Mouse (Mus musculus) embryonic facial prominence, embryonic 14.5 days (tissue): ENCODE measurements around the gene Prpsap2. TPM values are rescaled to one million over a fixed set of nuclear protein-coding genes. Genes with fewer than 3 reads are reported as not detected.

Source experiments
- ATAC-seq: fragments of 200-750 bp; cut with Nextera tagmentation; 2 replicates; pipeline ENCODE4 v1.8.0; 2017; ENCODE audit warnings: low read depth, moderate number of reproducible peaks, moderate TSS enrichment
- DNase-seq: peaks from one replicate; pipeline ENCODE4 v3.0.0-alpha.2; 2015; ENCODE audit warnings: low spot score
- H3K27ac ChIP-seq: fragments of 300-500 bp; sonication (generic); replicated peaks from 2 replicates; pipeline ENCODE4 v1.5.1; 2014; ENCODE audit warnings: low read depth, mild to moderate bottlenecking, low read length, moderate library complexity
- H3K27me3 ChIP-seq: fragments of 300-500 bp; sonication (generic); replicated peaks from 2 replicates; pipeline ENCODE4 v1.6.1; 2014; ENCODE audit warnings: low read length; ENCODE audit not compliant: control insufficient read depth, insufficient read depth
- H3K36me3 ChIP-seq: fragments of 300-500 bp; sonication (generic); 2 replicates; pipeline ENCODE4 v1.6.1; 2014; ENCODE audit warnings: low read length, mixed read lengths; ENCODE audit not compliant: control insufficient read depth, insufficient read depth
- H3K4me1 ChIP-seq: fragments of 300-500 bp; sonication (generic); 2 replicates; pipeline ENCODE4 v1.6.1; 2014; ENCODE audit warnings: antibody characterized with exemption, low read length; ENCODE audit not compliant: control insufficient read depth, insufficient read depth
- H3K4me2 ChIP-seq: fragments of 300-500 bp; sonication (generic); 2 replicates; pipeline ENCODE4 v1.6.1; 2014; ENCODE audit warnings: low read depth, mild to moderate bottlenecking, low read length, moderate library complexity, mixed read lengths
- H3K4me3 ChIP-seq: fragments of 300-500 bp; sonication (generic); 2 replicates; pipeline ENCODE4 v1.5.1; 2014; ENCODE audit warnings: low read depth, mild to moderate bottlenecking, low read length
- H3K9ac ChIP-seq: fragments of 300-500 bp; sonication (generic); 2 replicates; pipeline ENCODE4 v1.6.1; 2014; ENCODE audit warnings: low read depth, mild to moderate bottlenecking, low read length, moderate library complexity, mixed read lengths
- H3K9me3 ChIP-seq: fragments of 300-500 bp; sonication (generic); 2 replicates; pipeline ENCODE4 v1.6.1; 2016; ENCODE audit warnings: low read length; ENCODE audit not compliant: control insufficient read depth
- WGBS: fragments of 180-500 bp; shearing (Covaris S2); extraction: QIAGEN DNeasy Blood & Tissue Kit; methylation state at CpG from one replicate; pipeline ENCODE4 v1.1.7; 2014; 5-methylcytosine and 5-hydroxymethylcytosine counted together
- polyA plus RNA-seq: library from polyadenylated mRNA; unstranded; fragments of >200 nt; fragmentation: Nextera tagmentation; extraction: Ambion mirVana; gene quantifications from 2 replicates; pipeline ENCODE4 v1.2.1, GENCODE M21; 2014

Prpsap2 gene
- polyA plus RNA-seq, 1 experiment from 2014 or later, result 24.2 TPM

DNA sequence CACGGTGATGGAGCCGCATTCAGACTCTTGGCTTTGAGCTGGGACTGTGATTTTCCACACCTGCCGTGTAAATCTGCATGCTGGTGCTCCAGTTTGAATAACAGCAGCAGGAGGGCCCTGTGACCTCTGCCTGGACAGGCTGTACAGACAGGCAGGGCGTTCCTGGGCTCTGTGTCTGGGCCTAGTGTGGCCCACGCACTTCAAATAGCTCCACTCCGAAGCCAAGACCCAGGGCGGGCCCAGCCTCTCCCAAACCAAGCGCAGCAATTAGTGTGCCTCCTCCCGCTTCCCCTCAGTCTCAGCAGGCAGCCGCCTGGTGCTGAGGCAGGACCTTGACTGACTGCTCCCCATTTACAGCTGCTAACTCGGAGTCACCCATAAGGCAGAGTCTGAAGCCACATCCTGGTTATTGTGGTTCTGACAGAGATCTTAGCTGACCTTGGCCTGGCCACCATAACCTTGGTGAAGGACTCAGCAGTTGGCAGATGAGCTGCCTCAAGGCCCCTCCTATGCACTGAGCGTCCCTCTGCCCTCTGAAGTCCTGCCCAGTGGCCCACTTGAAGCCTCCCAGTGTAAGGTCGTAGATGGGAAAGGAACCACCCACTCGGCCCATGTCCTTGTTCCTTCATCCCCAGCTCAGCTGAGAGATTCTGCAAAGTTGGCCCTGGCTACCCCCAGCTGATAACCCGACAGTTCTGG, 48.6 kb downstream of the Prpsap2 start:
- no peak overlapping the region for H3K27ac ChIP-seq
- H3K9me3 ChIP-seq, result no peaks in the 10 kb centered on the region
- no peak overlapping the region for H3K4me2 ChIP-seq
- no peak overlapping the region for H3K4me3 ChIP-seq
- 62% methylated on average over 15 of the region's 15 CpGs for WGBS
- no peak overlapping the region for H3K9ac ChIP-seq
- no peaks in the 10 kb centered on the region for H3K4me1 ChIP-seq
- ATAC-seq, result no peak
- H3K36me3 ChIP-seq, result no peaks in the 10 kb centered on the region
- DNase-seq, result no peak
- no peaks in the 10 kb centered on the region for H3K27me3 ChIP-seq

DNA sequence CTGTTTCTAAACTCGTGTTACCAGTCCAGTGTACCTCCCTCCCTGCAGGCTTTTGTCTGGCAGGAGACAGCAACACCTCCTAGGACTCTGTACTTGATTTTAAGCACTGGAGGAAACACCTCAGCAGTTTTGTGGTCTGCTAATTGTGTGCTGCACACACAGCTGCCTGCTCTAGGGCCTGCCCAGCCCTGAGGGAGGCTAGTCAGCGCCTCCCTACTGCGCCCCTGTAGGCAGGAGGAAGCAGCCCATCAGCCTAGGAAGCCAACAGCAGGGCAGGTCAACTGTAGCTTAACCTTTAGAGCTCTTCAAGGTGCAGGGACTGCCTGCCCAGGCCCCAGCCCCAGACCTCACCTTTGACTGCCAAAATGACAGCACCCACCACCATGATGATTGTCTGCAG, 53.0 kb downstream of the Prpsap2 start:
- DNase-seq (no peak), ATAC-seq (peak; percentile 44; the same call in 1 of the 2 replicates)
- Histone ChIP-seq H3K27me3 (no peaks in the 10 kb centered on the region), H3K27ac (no peak overlapping the region), H3K9me3 (no peaks in the 10 kb centered on the region), H3K4me2 (no peak overlapping the region), H3K4me3 (no peak overlapping the region), H3K4me1 (no peaks in the 10 kb centered on the region), H3K9ac (no peak overlapping the region), H3K36me3 (no peaks in the 10 kb centered on the region)
- 35% methylated on average over 3 of the region's 3 CpGs for WGBS

DNA sequence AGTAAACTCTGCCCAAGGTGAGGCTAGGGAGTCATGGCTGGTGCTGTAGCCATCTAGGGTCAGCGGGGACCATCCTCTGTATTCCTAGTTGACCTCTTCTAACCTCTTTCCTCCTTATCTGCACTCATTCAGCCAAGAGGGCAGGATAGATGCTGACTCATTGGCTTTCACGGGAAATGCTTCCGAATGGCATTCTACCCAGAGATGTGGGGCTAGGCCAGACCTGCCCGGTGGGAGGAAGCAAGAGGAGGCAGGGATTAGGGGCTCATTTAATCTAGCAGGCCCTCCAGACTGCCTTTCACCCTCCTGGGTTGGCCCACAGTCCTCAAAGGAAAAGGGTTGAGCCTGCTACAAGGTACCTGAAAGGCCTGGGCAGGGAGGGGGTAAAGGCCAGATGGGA, 55.7 kb downstream of the Prpsap2 start:
- Histone ChIP-seq H3K27ac (no peak overlapping the region), H3K4me1 (no peaks in the 10 kb centered on the region), H3K9ac (no peak overlapping the region), H3K4me3 (no peak overlapping the region), H3K27me3 (no peaks in the 10 kb centered on the region), H3K36me3 (no peaks in the 10 kb centered on the region), H3K4me2 (no peak overlapping the region), H3K9me3 (no peaks in the 10 kb centered on the region)
- no peak for ATAC-seq
- 63% methylated on average over 4 of the region's 4 CpGs for WGBS
- no peak for DNase-seq

DNA sequence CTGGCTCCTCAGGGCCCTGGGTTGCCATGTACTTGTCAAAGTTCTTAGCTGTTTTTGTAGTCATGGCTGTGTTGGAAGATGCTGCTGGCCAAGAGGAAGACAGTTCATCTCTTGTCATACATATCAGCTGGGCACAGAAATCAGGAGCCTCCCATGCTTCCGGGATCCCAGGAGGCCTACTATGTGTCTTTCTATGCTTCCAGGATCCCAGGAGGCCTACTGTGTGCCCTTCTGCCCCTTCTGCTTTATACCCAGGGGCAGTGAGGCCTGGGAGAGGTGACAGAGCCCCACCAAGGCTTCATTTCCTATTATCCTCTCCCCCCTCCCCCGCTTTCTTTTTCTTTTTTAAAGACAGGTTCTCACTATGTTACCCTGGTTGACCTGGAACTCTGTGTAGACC, 56.3 kb downstream of the Prpsap2 start:
- no peaks in the 10 kb centered on the region for H3K9me3 ChIP-seq
- H3K9ac ChIP-seq, result no peak overlapping the region
- no peaks in the 10 kb centered on the region for H3K4me1 ChIP-seq
- ATAC-seq (no peak), DNase-seq (no peak)
- no peak overlapping the region for H3K27ac ChIP-seq
- no peaks in the 10 kb centered on the region for H3K36me3 ChIP-seq
- H3K27me3 ChIP-seq, result no peaks in the 10 kb centered on the region
- 86% methylated on average over 2 of the region's 2 CpGs for WGBS
- H3K4me3 ChIP-seq, result no peak overlapping the region
- H3K4me2 ChIP-seq, result no peak overlapping the region

DNA sequence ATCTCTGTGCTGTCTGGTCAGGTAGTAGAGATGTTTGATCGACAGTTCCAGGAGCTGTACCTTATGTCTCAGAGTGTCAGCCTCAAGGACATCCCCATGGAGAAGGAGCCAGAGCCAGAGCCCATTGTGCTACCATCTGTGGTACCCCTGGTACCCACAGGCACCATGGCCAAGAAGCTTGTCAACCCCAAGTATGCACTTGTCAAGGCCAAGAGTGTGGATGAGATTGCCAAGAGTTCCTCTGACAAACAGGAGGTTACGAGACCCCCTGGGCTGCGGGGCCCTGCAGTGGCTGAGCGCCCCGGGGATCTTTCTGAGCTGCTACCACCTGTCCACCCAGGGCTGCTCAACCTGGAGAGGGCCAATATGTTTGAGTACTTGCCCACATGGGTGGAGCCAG, 59.4 kb downstream of the Prpsap2 start:
- H3K9me3 ChIP-seq, result no peaks in the 10 kb centered on the region
- no peaks in the 10 kb centered on the region for H3K4me1 ChIP-seq
- 95% methylated on average over 5 of the region's 5 CpGs for WGBS
- H3K9ac ChIP-seq, result no peak overlapping the region
- H3K4me3 ChIP-seq, result no peak overlapping the region
- H3K4me2 ChIP-seq, result no peak overlapping the region
- no peak for DNase-seq
- no peaks in the 10 kb centered on the region for H3K36me3 ChIP-seq
- ATAC-seq, result no peak
- H3K27me3 ChIP-seq, result no peaks in the 10 kb centered on the region
- no peak overlapping the region for H3K27ac ChIP-seq

DNA sequence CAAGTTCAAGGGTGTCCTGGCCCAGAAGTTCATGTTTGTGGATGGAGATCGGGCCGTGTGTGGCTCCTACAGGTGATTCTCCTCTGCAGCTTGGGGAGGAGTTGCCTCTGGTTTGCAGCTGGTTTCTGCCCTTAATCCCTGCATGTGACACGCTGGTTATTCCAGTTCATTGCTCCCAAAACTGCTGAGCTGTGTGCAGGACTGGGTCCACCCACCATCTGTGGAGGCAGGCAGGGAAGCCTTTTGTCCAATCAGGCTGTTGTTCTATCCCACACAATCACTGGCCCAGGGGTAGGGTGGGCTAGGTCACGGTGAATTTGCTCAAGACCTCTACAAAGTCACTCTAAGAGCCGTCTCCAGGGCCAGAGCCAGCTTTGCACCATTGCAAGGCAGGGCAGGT, 60.2 kb downstream of the Prpsap2 start:
- Histone ChIP-seq H3K4me2 (no peak overlapping the region), H3K9ac (no peak overlapping the region), H3K27me3 (no peaks in the 10 kb centered on the region), H3K9me3 (no peaks in the 10 kb centered on the region), H3K4me1 (no peaks in the 10 kb centered on the region), H3K27ac (no peak overlapping the region), H3K36me3 (no peaks in the 10 kb centered on the region), H3K4me3 (no peak overlapping the region)
- ATAC-seq (peak; percentile 36; the same call in 1 of the 2 replicates), DNase-seq (no peak)
- WGBS, result 68% methylated on average over 5 of the region's 5 CpGs

DNA sequence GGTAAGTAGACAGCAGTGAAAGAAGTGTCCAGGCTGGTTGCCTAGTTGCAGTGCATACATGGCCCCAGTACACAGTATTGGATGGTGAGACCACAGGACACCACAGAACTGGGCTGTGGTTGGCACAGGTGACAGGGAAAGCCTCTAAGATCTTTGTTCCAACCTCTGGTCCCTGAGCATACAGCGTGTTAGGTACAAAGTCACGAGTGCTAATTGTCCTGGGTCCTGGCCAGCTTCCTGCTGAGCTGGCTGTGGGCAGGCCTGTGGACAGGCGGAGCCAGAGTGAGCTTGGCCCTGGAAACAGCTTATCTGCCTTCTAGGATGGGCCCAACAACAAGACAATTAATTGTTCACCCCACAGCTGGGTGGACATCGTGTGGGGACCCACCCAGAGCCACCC, 62.0 kb downstream of the Prpsap2 start:
- WGBS, result 60% methylated on average over 4 of the region's 4 CpGs
- H3K36me3 ChIP-seq, result no peaks in the 10 kb centered on the region
- DNase-seq (no peak), ATAC-seq (no peak)
- H3K4me3 ChIP-seq, result no peak overlapping the region
- H3K4me1 ChIP-seq, result no peaks in the 10 kb centered on the region
- H3K27ac ChIP-seq, result no peak overlapping the region
- no peaks in the 10 kb centered on the region for H3K27me3 ChIP-seq
- no peak overlapping the region; the same call in 1 of the 2 replicates for H3K9ac ChIP-seq
- no peak overlapping the region for H3K4me2 ChIP-seq
- no peaks in the 10 kb centered on the region for H3K9me3 ChIP-seq

- Histone ChIP-seq H3K4me2 (no peak overlapping the region), H3K27ac (no peak overlapping the region), H3K4me3 (no peak overlapping the region), H3K4me1 (no peaks in the 10 kb centered on the region), H3K36me3 (no peaks in the 10 kb centered on the region), H3K9me3 (no peaks in the 10 kb centered on the region), H3K27me3 (no peaks in the 10 kb centered on the region), H3K9ac (no peak overlapping the region)
- no peak for DNase-seq
- no peak for ATAC-seq
- 67% methylated on average over 5 of the region's 5 CpGs for WGBS
Measured at GRCm38 (mm10) chr11:61699460-61699859, 62.4 kb downstream of the Prpsap2 start.

DNA sequence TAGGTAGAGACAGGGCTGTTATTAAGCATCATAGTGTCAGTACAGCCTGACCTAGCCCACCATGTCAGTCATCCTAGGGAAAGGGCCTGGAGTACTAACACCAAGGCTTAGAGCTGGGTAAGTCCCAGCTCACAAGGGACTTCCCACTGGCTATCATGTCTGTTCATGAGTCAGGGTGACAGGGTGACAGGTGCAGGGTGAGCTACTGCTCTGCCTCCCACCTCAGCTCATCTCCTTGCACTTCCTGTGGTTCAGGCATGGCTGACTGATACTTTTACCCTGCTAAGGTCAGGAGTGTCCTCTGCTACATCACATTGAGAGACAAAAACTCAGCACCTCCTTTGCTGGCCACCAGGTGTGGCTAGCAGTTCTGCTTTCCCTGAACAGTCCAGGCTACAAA, 63.0 kb downstream of the Prpsap2 start:
- H3K9ac ChIP-seq, result no peak overlapping the region
- no peaks in the 10 kb centered on the region for H3K36me3 ChIP-seq
- DNase-seq, result no peak
- H3K4me3 ChIP-seq, result no peak overlapping the region
- no peaks in the 10 kb centered on the region for H3K27me3 ChIP-seq
- ATAC-seq, result no peak
- no peak overlapping the region for H3K27ac ChIP-seq
- no peak overlapping the region for H3K4me2 ChIP-seq
- no peaks in the 10 kb centered on the region for H3K9me3 ChIP-seq
- H3K4me1 ChIP-seq, result no peaks in the 10 kb centered on the region
